Mouse (Mus musculus) limb, embryonic 12.5 days (tissue): ENCODE measurements around the gene Sys1. TPM values are rescaled to one million over a fixed set of nuclear protein-coding genes. Genes with fewer than 3 reads are reported as not detected.

Experiments used
- ATAC-seq: fragments of 200-750 bp; cut with Nextera tagmentation; 2 replicates; pipeline ENCODE4 v1.8.0; 2017; ENCODE audit warnings: low read depth, moderate TSS enrichment; ENCODE audit not compliant: insufficient number of reproducible peaks, insufficient read depth, low FRiP score, low TSS enrichment
- H3K27ac ChIP-seq: fragments of 300-500 bp; sonication (generic); 2 replicates; pipeline ENCODE4 v1.5.1; 2016; ENCODE audit warnings: mild to moderate bottlenecking, moderate library complexity
- H3K27me3 ChIP-seq: fragments of 300-500 bp; sonication (generic); 2 replicates; pipeline ENCODE4 v1.6.1; 2016; ENCODE audit warnings: mild to moderate bottlenecking, moderate library complexity
- H3K36me3 ChIP-seq: fragments of 300-500 bp; sonication (generic); 2 replicates; pipeline ENCODE4 v1.6.1; 2016; ENCODE audit warnings: mild to moderate bottlenecking, moderate library complexity
- H3K4me1 ChIP-seq: fragments of 300-500 bp; sonication (generic); replicated peaks from 2 replicates; pipeline ENCODE4 v1.6.1; 2016
- H3K4me2 ChIP-seq: fragments of 300-500 bp; sonication (generic); 2 replicates; pipeline ENCODE4 v1.6.1; 2016; ENCODE audit warnings: mild to moderate bottlenecking, moderate library complexity
- H3K4me3 ChIP-seq: fragments of 300-500 bp; sonication (generic); replicated peaks from 2 replicates; pipeline ENCODE4 v1.5.1; 2016; ENCODE audit warnings: mild to moderate bottlenecking
- H3K9ac ChIP-seq: fragments of 300-500 bp; sonication (generic); replicated peaks from 2 replicates; pipeline ENCODE4 v1.6.1; 2016; ENCODE audit warnings: mild to moderate bottlenecking, moderate library complexity
- H3K9me3 ChIP-seq: fragments of 300-500 bp; sonication (generic); 2 replicates; pipeline ENCODE4 v1.6.1; 2016; ENCODE audit warnings: mild to moderate bottlenecking, moderate library complexity
- WGBS: fragments of 180-500 bp; shearing (Covaris S2); methylation state at CpG from one replicate; pipeline ENCODE4 v1.1.7; 2016; 5-methylcytosine and 5-hydroxymethylcytosine counted together
- polyA plus RNA-seq: library from polyadenylated mRNA; unstranded; fragments of >200 nt; fragmentation: Nextera tagmentation; extraction: Ambion mirVana; gene quantifications from 2 replicates; pipeline ENCODE4 v1.2.1, GENCODE M21; 2016

The Sys1 gene
- polyA plus RNA-seq, 1 experiment from 2014 or later: 59.2 TPM

GRCm38 (mm10) chr2:164424406-164424805 is 32.4 kb upstream of the Sys1 start:
- H3K9me3 ChIP-seq: no peaks in the 10 kb centered on the region
- no peak overlapping the region for H3K4me3 ChIP-seq
- H3K4me2 ChIP-seq: no peak overlapping the region
- peaks cover 5% of the 10 kb centered on the region; the same call in 1 of the 2 replicates for H3K4me1 ChIP-seq
- 82% methylated on average over 8 of the region's 8 CpGs for WGBS
- no peak overlapping the region for H3K27ac ChIP-seq
- H3K36me3 ChIP-seq: peaks cover 45% of the 10 kb centered on the region; the same call in 1 of the 2 replicates
- peaks cover 18% of the 10 kb centered on the region for H3K27me3 ChIP-seq
- no peak overlapping the region for H3K9ac ChIP-seq
- no peak for ATAC-seq

GRCm38 (mm10) chr2:164425401-164425800 is 31.4 kb upstream of the Sys1 start:
- 77% methylated on average over 5 of the region's 5 CpGs for WGBS

GRCm38 (mm10) chr2:164426121-164426520 is 30.6 kb upstream of the Sys1 start:
- ATAC-seq: no peak
- Histone ChIP-seq H3K9ac (no peak overlapping the region), H3K36me3 (peaks cover 47% of the 10 kb centered on the region; the same call in 1 of the 2 replicates), H3K27ac (no peak overlapping the region), H3K4me3 (no peak overlapping the region), H3K27me3 (peaks cover 28% of the 10 kb centered on the region), H3K4me1 (peaks cover 9% of the 10 kb centered on the region), H3K4me2 (no peak overlapping the region), H3K9me3 (no peaks in the 10 kb centered on the region)
- 14% methylated on average over 12 of the region's 12 CpGs for WGBS

More at GRCm38 (mm10) chr2:164425401-164425800, 31.4 kb upstream of the Sys1 start:
- no peak overlapping the region for H3K4me3 ChIP-seq
- H3K9ac ChIP-seq: no peak overlapping the region
- H3K9me3 ChIP-seq: no peaks in the 10 kb centered on the region
- H3K27me3 ChIP-seq: peaks cover 28% of the 10 kb centered on the region
- peaks cover 3% of the 10 kb centered on the region; the same call in 1 of the 2 replicates for H3K4me1 ChIP-seq
- ATAC-seq: no peak
- H3K4me2 ChIP-seq: no peak overlapping the region
- peaks cover 47% of the 10 kb centered on the region; the same call in 1 of the 2 replicates for H3K36me3 ChIP-seq
- H3K27ac ChIP-seq: no peak overlapping the region

- 78% methylated on average over 5 of the region's 5 CpGs for WGBS
- Histone ChIP-seq H3K9ac (no peak overlapping the region), H3K9me3 (no peaks in the 10 kb centered on the region), H3K36me3 (peaks cover 47% of the 10 kb centered on the region; the same call in 1 of the 2 replicates), H3K4me2 (no peak overlapping the region), H3K27ac (no peak overlapping the region), H3K4me3 (no peak overlapping the region), H3K27me3 (peaks cover 32% of the 10 kb centered on the region), H3K4me1 (peaks cover 18% of the 10 kb centered on the region)
- no peak for ATAC-seq
These were observed 29.8 kb upstream of the Sys1 start for GRCm38 (mm10) chr2:164426952-164427351.

GRCm38 (mm10) chr2:164428451-164428850 is 28.3 kb upstream of the Sys1 start:
- Histone ChIP-seq H3K36me3 (peaks cover 43% of the 10 kb centered on the region; the same call in 1 of the 2 replicates), H3K4me2 (no peak overlapping the region), H3K9me3 (no peaks in the 10 kb centered on the region), H3K4me3 (no peak overlapping the region), H3K27ac (no peak overlapping the region), H3K4me1 (peaks cover 33% of the 10 kb centered on the region), H3K27me3 (peaks cover 37% of the 10 kb centered on the region), H3K9ac (no peak overlapping the region)
- 33% methylated on average over 5 of the region's 5 CpGs for WGBS
- no peak for ATAC-seq

GRCm38 (mm10) chr2:164429881-164430615 is 26.7 kb upstream of the Sys1 start:
- WGBS: 47% methylated on average over 15 of the region's 15 CpGs
- no peak for ATAC-seq
- no peak overlapping the region for H3K4me3 ChIP-seq
- no peak overlapping the region for H3K9ac ChIP-seq
- no peaks in the 10 kb centered on the region for H3K9me3 ChIP-seq
- peaks cover 31% of the 10 kb centered on the region; the same call in 1 of the 2 replicates for H3K36me3 ChIP-seq
- peaks cover 47% of the 10 kb centered on the region for H3K4me1 ChIP-seq
- peaks cover 37% of the 10 kb centered on the region for H3K27me3 ChIP-seq
- no peak overlapping the region; the same call in 1 of the 2 replicates for H3K4me2 ChIP-seq
- 0 out of 2 replicates have a peak overlapping the region, but pooled peaks have one; percentile 1 for H3K27ac ChIP-seq

- no peak for ATAC-seq
- peaks cover 53% of the 10 kb centered on the region for H3K4me1 ChIP-seq
- H3K4me3 ChIP-seq: no peak overlapping the region
- no peaks in the 10 kb centered on the region for H3K9me3 ChIP-seq
- WGBS: 3% methylated on average over 7 of the region's 7 CpGs
- H3K4me2 ChIP-seq: peak overlapping the region; percentile 20
- no peak overlapping the region for H3K9ac ChIP-seq
- H3K27ac ChIP-seq: 0 out of 2 replicates have a peak overlapping the region, but pooled peaks have one; percentile 1
- peaks cover 31% of the 10 kb centered on the region; the same call in 1 of the 2 replicates for H3K36me3 ChIP-seq
- peaks cover 37% of the 10 kb centered on the region for H3K27me3 ChIP-seq
These were observed 26.1 kb upstream of the Sys1 start for GRCm38 (mm10) chr2:164430697-164431096.

- Histone ChIP-seq H3K4me3 (no peak overlapping the region), H3K4me2 (no peak overlapping the region), H3K9me3 (no peaks in the 10 kb centered on the region), H3K36me3 (peaks cover 19% of the 10 kb centered on the region; the same call in 1 of the 2 replicates), H3K27ac (peak overlapping the region; percentile 56; the same call in 1 of the 2 replicates), H3K27me3 (peaks cover 37% of the 10 kb centered on the region), H3K4me1 (peaks cover 65% of the 10 kb centered on the region), H3K9ac (peak overlapping the region; percentile 23; the same call in 1 of the 2 replicates)
- no peak for ATAC-seq
- 67% methylated on average over 9 of the region's 9 CpGs for WGBS
These were observed 24.9 kb upstream of the Sys1 start for GRCm38 (mm10) chr2:164431676-164432465.

GRCm38 (mm10) chr2:164432541-164433191 is 24.1 kb upstream of the Sys1 start:
- WGBS: 25% methylated on average over 22 of the region's 22 CpGs
- H3K4me1 ChIP-seq: peaks cover 73% of the 10 kb centered on the region
- H3K27ac ChIP-seq: peak overlapping the region; percentile 56; the same call in 1 of the 2 replicates
- H3K27me3 ChIP-seq: peaks cover 33% of the 10 kb centered on the region
- H3K9me3 ChIP-seq: no peaks in the 10 kb centered on the region
- H3K4me3 ChIP-seq: no peak overlapping the region
- peak overlapping the region; percentile 23; the same call in 1 of the 2 replicates for H3K9ac ChIP-seq
- H3K36me3 ChIP-seq: peaks cover 19% of the 10 kb centered on the region; the same call in 1 of the 2 replicates
- H3K4me2 ChIP-seq: peak overlapping the region; percentile 28
- no peak for ATAC-seq

- H3K9me3 ChIP-seq: no peaks in the 10 kb centered on the region
- peaks cover 27% of the 10 kb centered on the region for H3K27me3 ChIP-seq
- peaks cover 80% of the 10 kb centered on the region for H3K4me1 ChIP-seq
- peaks cover 12% of the 10 kb centered on the region; the same call in 1 of the 2 replicates for H3K36me3 ChIP-seq
- peak overlapping the region; percentile 28; the same call in 1 of the 2 replicates for H3K4me2 ChIP-seq
- 75% methylated on average over 9 of the region's 9 CpGs for WGBS
- no peak for ATAC-seq
- no peak overlapping the region for H3K9ac ChIP-seq
- H3K27ac ChIP-seq: peak overlapping the region; percentile 56; the same call in 1 of the 2 replicates
- no peak overlapping the region for H3K4me3 ChIP-seq
These were observed 23.4 kb upstream of the Sys1 start for GRCm38 (mm10) chr2:164433278-164433895.
